Mouse (Mus musculus) liver, embryonic 13.5 days (tissue): Measurements from ENCODE around the gene Cpeb4. TPM values are rescaled to one million over a fixed set of nuclear protein-coding genes. Genes with fewer than 3 reads are reported as not detected.

Experiments used
- ATAC-seq: fragments of 200-750 bp; cut with Nextera tagmentation; 2 replicates; pipeline ENCODE4 v1.8.0; 2017; ENCODE audit warnings: low read depth, mild to moderate bottlenecking, moderate number of reproducible peaks, moderate library complexity
- DNase-seq: peaks from one replicate; pipeline ENCODE4 v3.0.0; 2022
- H3K27ac ChIP-seq: fragments of 300-500 bp; sonication (generic); 2 replicates; pipeline ENCODE4 v1.5.1; 2015; ENCODE audit warnings: moderate library complexity, mild to moderate bottlenecking, inconsistent platforms
- H3K27me3 ChIP-seq: fragments of 300-500 bp; sonication (generic); 2 replicates; pipeline ENCODE4 v1.6.1; 2015; ENCODE audit warnings: mild to moderate bottlenecking, inconsistent platforms
- H3K36me3 ChIP-seq: fragments of 300-500 bp; sonication (generic); 2 replicates; pipeline ENCODE4 v1.6.1; 2015; ENCODE audit warnings: mild to moderate bottlenecking, inconsistent platforms
- H3K4me1 ChIP-seq: fragments of 300-500 bp; sonication (generic); replicated peaks from 2 replicates; pipeline ENCODE4 v1.6.1; 2015; ENCODE audit warnings: inconsistent platforms
- H3K4me2 ChIP-seq: fragments of 300-500 bp; sonication (generic); 2 replicates; pipeline ENCODE4 v1.6.1; 2015; ENCODE audit warnings: inconsistent platforms, mild to moderate bottlenecking, moderate library complexity
- H3K4me3 ChIP-seq: fragments of 300-500 bp; sonication (generic); replicated peaks from 2 replicates; pipeline ENCODE4 v1.5.1; 2015; ENCODE audit warnings: mild to moderate bottlenecking, inconsistent platforms
- H3K9ac ChIP-seq: fragments of 300-500 bp; sonication (generic); 2 replicates; pipeline ENCODE4 v1.6.1; 2015; ENCODE audit warnings: mild to moderate bottlenecking, inconsistent platforms
- H3K9me3 ChIP-seq: fragments of 300-500 bp; sonication (generic); replicated peaks from 2 replicates; pipeline ENCODE4 v1.6.1; 2016; ENCODE audit warnings: inconsistent platforms
- WGBS: fragments of 180-500 bp; shearing (Covaris S2); methylation state at CpG from one replicate; pipeline ENCODE4 v1.1.7; 2015; ENCODE audit not compliant: insufficient replicate concordance; 5-methylcytosine and 5-hydroxymethylcytosine counted together
- polyA plus RNA-seq: library from polyadenylated mRNA; unstranded; fragments of >200 nt; fragmentation: Nextera tagmentation; extraction: Ambion mirVana; gene quantifications from 2 replicates; pipeline ENCODE4 v1.2.1, GENCODE M21; 2015

The Cpeb4 gene
- polyA plus RNA-seq, 1 experiment from 2014 or later: 14.3 TPM

DNA sequence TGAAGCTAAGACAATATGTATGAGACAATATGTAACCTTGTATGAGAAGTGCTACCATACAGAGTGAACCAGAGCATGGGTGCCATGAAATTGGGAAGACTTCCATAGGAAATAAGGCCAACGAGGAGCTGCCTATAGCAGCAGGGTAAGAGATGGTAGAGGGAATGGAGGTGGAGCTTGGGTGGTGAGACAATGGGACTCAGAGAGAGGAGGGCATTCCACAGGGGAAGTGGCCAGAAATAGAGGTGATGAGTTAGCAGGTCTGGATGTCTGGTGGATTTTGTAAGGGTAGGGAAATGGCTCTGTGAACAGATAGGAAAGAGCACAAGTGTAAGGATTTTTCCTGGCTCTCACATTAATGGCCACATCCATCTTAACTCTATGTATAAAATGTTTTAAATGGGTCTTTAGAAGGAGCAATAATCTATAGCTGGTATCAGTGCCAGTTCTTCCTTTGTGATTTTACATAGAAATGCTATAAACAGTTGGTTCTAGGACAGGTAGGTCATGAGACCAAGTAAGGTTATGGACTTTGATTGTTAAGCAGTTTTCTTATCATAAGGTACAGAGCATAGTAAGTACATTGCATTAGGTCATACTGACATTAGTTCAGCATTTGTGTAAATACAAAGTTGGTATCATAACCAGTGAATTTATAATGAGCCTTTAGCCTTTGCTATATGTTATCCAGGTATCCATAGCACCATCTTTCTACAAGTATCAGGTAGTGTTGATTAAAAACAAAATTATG, 30.4 kb downstream of the Cpeb4 start:
- no peak overlapping the region; the same call in 1 of the 2 replicates for H3K27ac ChIP-seq
- DNase-seq: no peak

GRCm38 (mm10) chr11:31906499-31906898, 34.5 kb downstream of the Cpeb4 start:
- Histone ChIP-seq H3K9ac (no peak overlapping the region), H3K4me3 (no peak overlapping the region), H3K9me3 (no peaks in the 10 kb centered on the region), H3K36me3 (peaks cover 50% of the 10 kb centered on the region), H3K4me1 (peaks cover 36% of the 10 kb centered on the region), H3K27me3 (no peaks in the 10 kb centered on the region), H3K4me2 (no peak overlapping the region), H3K27ac (peak overlapping the region; percentile 3; the same call in 1 of the 2 replicates)
- ATAC-seq: no peak
- DNase-seq: no peak

More for the DNA sequence above, 30.4 kb downstream of the Cpeb4 start:
- Histone ChIP-seq H3K9ac (no peak overlapping the region), H3K9me3 (no peaks in the 10 kb centered on the region), H3K4me2 (no peak overlapping the region), H3K4me1 (peaks cover 63% of the 10 kb centered on the region), H3K4me3 (no peak overlapping the region), H3K27me3 (no peaks in the 10 kb centered on the region), H3K36me3 (peaks cover 62% of the 10 kb centered on the region)
- WGBS: 54% methylated on average over 1 of the region's 1 CpGs
- ATAC-seq: peak; percentile 22; the same call in 1 of the 2 replicates

GRCm38 (mm10) chr11:31907650-31908049, 35.6 kb downstream of the Cpeb4 start:
- WGBS: 67% methylated on average over 1 of the region's 1 CpGs
- ATAC-seq: peak; percentile 54; the same call in 1 of the 2 replicates
- H3K27ac ChIP-seq: peak overlapping the region; percentile 71

GRCm38 (mm10) chr11:31912958-31913357, 40.9 kb downstream of the Cpeb4 start:
- H3K9me3 ChIP-seq: no peaks in the 10 kb centered on the region
- peaks cover 47% of the 10 kb centered on the region for H3K36me3 ChIP-seq
- ATAC-seq (no peak), DNase-seq (no peak)
- no peak overlapping the region for H3K4me2 ChIP-seq
- no peaks in the 10 kb centered on the region for H3K27me3 ChIP-seq
- no peak overlapping the region for H3K4me3 ChIP-seq
- H3K9ac ChIP-seq: no peak overlapping the region
- no peak overlapping the region for H3K27ac ChIP-seq
- H3K4me1 ChIP-seq: peaks cover 6% of the 10 kb centered on the region

More at GRCm38 (mm10) chr11:31907650-31908049, 35.6 kb downstream of the Cpeb4 start:
- Histone ChIP-seq H3K9me3 (no peaks in the 10 kb centered on the region), H3K27me3 (no peaks in the 10 kb centered on the region), H3K36me3 (peaks cover 43% of the 10 kb centered on the region), H3K4me2 (no peak overlapping the region), H3K4me3 (no peak overlapping the region), H3K9ac (no peak overlapping the region), H3K4me1 (peaks cover 24% of the 10 kb centered on the region)
- no peak for DNase-seq

GRCm38 (mm10) chr11:31917769-31918168, 45.8 kb downstream of the Cpeb4 start:
- no peaks in the 10 kb centered on the region for H3K4me1 ChIP-seq

GRCm38 (mm10) chr11:31930051-31930450, 58.0 kb downstream of the Cpeb4 start:
- Histone ChIP-seq H3K36me3 (peaks cover 90% of the 10 kb centered on the region), H3K27ac (peak overlapping the region; percentile 27; the same call in 1 of the 2 replicates), H3K4me3 (no peak overlapping the region), H3K27me3 (no peaks in the 10 kb centered on the region), H3K4me2 (no peak overlapping the region), H3K4me1 (peaks cover 7% of the 10 kb centered on the region; the same call in 1 of the 2 replicates), H3K9ac (no peak overlapping the region), H3K9me3 (no peaks in the 10 kb centered on the region)
- 61% methylated on average over 10 of the region's 10 CpGs for WGBS
- DNase-seq (no peak), ATAC-seq (peak; percentile 78)

More at GRCm38 (mm10) chr11:31917769-31918168, 45.8 kb downstream of the Cpeb4 start:
- 85% methylated on average over 1 of the region's 1 CpGs for WGBS
- Histone ChIP-seq H3K9ac (no peak overlapping the region), H3K27me3 (no peaks in the 10 kb centered on the region), H3K36me3 (peaks cover 54% of the 10 kb centered on the region), H3K9me3 (no peaks in the 10 kb centered on the region), H3K27ac (no peak overlapping the region), H3K4me3 (no peak overlapping the region), H3K4me2 (no peak overlapping the region)
- DNase-seq: no peak
- ATAC-seq: no peak

- no peak overlapping the region for H3K9ac ChIP-seq
- H3K27me3 ChIP-seq: no peaks in the 10 kb centered on the region
- peaks cover 54% of the 10 kb centered on the region for H3K36me3 ChIP-seq
- ATAC-seq (no peak), DNase-seq (no peak)
- H3K4me2 ChIP-seq: no peak overlapping the region
- 53% methylated on average over 4 of the region's 4 CpGs for WGBS
- no peak overlapping the region for H3K4me3 ChIP-seq
- no peak overlapping the region for H3K27ac ChIP-seq
- H3K4me1 ChIP-seq: no peaks in the 10 kb centered on the region
- no peaks in the 10 kb centered on the region for H3K9me3 ChIP-seq
These were observed 63.6 kb downstream of the Cpeb4 start for GRCm38 (mm10) chr11:31935652-31936051.

GRCm38 (mm10) chr11:31936910-31937525, 65.0 kb downstream of the Cpeb4 start:
- no peak for DNase-seq
- Histone ChIP-seq H3K36me3 (peaks cover 40% of the 10 kb centered on the region), H3K27me3 (no peaks in the 10 kb centered on the region), H3K4me2 (no peak overlapping the region), H3K27ac (no peak overlapping the region), H3K9me3 (no peaks in the 10 kb centered on the region), H3K4me1 (no peaks in the 10 kb centered on the region), H3K9ac (no peak overlapping the region), H3K4me3 (no peak overlapping the region)
- 91% methylated on average over 10 of the region's 10 CpGs for WGBS
- no peak for ATAC-seq

DNA sequence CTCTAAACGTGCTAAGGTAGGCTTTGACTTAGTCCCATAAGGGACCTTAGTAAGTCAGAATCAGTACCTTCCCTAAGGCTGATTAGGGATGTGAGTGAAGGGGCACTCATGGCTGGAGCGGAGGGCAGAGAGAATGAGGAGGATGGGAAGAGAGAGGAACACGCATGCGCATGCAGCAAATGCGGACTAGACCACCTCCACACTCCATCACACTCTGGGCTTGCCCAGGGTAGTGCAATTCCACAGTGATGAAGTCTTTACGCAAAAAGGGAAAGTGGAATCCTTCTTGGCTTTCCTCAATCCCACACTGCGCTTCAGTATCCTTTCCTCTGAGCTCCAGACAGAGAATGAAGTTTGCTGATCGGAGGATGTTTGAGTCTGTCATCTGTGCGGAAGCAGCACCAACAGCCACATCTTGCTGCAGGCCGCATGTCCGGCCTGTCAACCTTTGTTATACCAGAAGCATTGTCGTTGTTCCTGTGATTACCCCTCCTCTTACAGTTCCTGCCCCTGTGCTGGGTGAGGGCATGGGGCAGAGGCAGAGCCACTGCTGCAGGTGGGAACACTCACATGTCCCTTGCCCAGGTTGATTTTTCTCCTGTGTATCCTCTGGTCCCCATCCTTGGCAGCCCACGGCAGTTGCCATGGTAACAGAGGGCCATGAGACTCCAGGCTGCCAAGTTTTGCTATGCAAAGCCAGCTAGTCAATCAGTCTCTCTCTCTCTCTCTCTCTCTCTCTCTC, 69.1 kb downstream of the Cpeb4 start:
- Histone ChIP-seq H3K27me3 (no peaks in the 10 kb centered on the region), H3K9me3 (no peaks in the 10 kb centered on the region), H3K36me3 (peaks cover 11% of the 10 kb centered on the region), H3K4me3 (no peak overlapping the region), H3K4me2 (no peak overlapping the region), H3K9ac (no peak overlapping the region), H3K4me1 (no peaks in the 10 kb centered on the region), H3K27ac (no peak overlapping the region)
- 82% methylated on average over 13 of the region's 13 CpGs for WGBS
- no peak for ATAC-seq
- DNase-seq: no peak

DNA sequence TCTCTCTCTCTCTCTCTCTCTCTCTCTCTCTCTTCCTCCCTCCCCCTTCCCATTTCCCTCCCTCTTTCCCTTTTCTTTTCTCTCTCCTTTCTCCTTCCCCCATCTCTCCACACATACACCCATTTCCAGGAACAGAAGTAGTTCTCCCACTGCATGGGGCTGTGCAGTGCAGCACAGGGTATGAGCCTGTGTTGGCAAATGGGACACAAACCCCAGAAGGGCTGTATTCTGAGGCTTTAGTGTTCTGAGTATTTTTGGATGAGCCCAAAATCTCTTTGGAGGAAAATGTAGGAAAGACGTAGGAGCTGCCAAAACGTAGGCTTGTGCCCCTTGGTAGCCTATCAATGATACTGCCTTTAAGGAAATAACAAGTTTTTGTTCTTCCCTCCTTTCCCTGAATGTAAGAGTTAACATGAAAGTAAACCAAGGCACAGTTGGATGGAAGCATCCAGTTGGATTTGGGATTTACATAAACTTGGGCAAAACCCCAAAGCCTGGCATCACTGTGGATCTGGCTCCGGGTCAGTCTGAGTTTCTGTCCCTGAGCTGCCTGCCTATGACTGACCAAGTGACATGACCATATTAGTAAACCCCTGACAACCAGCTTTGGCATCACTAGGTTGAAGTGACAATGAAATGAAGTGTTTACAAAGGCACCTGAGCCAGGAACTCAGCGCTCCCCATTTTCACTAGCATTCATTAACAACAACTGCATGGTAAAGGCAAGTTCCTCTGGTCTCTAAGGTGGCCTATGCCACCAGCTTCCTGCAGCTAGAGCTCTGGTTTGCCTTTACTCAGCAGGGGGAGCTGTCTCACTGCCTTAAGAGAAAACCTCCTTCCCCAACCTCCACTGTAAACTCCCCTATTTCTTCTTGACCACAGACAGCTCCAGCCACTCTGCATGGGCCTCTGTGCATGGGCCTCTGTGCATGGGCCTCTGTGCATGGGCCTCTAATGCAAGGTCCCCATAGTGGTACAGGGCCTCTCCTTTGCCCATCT, 69.9 kb downstream of the Cpeb4 start:
- Histone ChIP-seq H3K4me3 (no peak overlapping the region), H3K9me3 (no peaks in the 10 kb centered on the region), H3K27me3 (no peaks in the 10 kb centered on the region), H3K27ac (no peak overlapping the region), H3K36me3 (peaks cover 2% of the 10 kb centered on the region), H3K9ac (no peak overlapping the region), H3K4me1 (no peaks in the 10 kb centered on the region), H3K4me2 (no peak overlapping the region)
- ATAC-seq (no peak), DNase-seq (no peak)
- WGBS: 71% methylated on average over 4 of the region's 4 CpGs
